Mouse (Mus musculus) right cerebral cortex, postnatal 4 days (tissue): ENCODE measurements around the gene Tbx18.
A peak's percentile ranks its signal among the peaks of the same experiment; 100 is the strongest.

Experiments used
- DNase-seq: peaks from one replicate; pipeline ENCODE4 v3.0.0-alpha.2; 2022

The Tbx18 gene

GRCm38 (mm10) chr9:87708151-87708550, 22.9 kb downstream of the Tbx18 start:
- peak; percentile 59 for DNase-seq

DNA sequence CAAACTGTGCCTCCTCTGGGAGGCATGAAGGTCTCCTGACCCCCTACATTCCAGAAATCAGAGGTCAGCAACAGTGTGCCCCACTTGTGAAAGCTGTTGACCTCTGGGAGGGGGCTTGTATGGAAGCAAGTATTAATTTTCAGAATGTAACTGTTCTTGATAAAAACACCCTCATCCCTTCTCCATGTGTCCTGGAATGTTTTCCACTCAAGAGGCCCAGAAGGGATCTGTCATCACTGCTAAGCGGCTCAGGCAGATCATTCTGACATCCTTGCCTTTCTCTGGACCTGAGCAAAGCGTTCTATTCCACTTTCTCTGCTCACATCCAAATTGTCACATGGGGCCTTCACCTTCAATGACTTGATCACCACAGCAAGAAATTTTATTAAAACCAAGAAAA, 28.8 kb downstream of the Tbx18 start:
- DNase-seq = no peak

- DNase-seq = no peak
Measured at GRCm38 (mm10) chr9:87686981-87687380, 44.1 kb downstream of the Tbx18 start.

DNA sequence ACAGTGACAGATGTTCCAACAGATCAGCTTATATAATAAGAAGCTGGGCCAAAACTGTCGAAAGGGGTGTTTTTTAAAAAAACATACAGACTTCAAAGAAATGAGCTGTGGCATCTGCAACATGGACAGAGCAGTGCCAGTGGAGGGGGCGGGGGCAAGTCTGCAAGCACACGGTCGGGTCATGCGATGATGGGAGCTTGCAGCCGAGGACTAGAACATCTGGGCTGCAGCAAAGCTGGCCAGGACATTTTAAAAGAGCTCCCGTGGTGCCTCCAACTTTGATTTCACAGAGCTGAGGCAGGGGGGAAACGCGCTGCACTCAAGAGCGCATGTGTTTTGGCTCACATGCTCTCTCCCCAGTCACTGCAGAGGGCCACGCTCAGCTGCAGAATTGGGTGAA, 48.8 kb downstream of the Tbx18 start:
- DNase-seq = no peak
